Mouse (Mus musculus) Muller cell, postnatal 12 days (primary cell): ENCODE results near the gene Mprip.
A peak's percentile ranks its signal among the peaks of the same experiment; 100 is the strongest.

Experiments
- DNase-seq: peaks from one replicate; pipeline ENCODE4 v3.0.0-alpha.2; 2015; ENCODE audit errors: inconsistent ontology term

Mprip gene

GRCm38 (mm10) chr11:59793390-59793789, 132.3 kb downstream of the Mprip start:
- no peak for DNase-seq

GRCm38 (mm10) chr11:59800412-59800811, 139.3 kb downstream of the Mprip start:
- no peak for DNase-seq

- DNase-seq = no peak
Measured at GRCm38 (mm10) chr11:59801881-59802280, 140.8 kb downstream of the Mprip start.

GRCm38 (mm10) chr11:59803516-59803915, 142.4 kb downstream of the Mprip start:
- DNase-seq = no peak

GRCm38 (mm10) chr11:59804409-59805110, 143.5 kb downstream of the Mprip start:
- DNase-seq = no peak

GRCm38 (mm10) chr11:59805256-59805655, 144.2 kb downstream of the Mprip start:
- no peak for DNase-seq

- DNase-seq = no peak
Measured at GRCm38 (mm10) chr11:59805656-59806055, 144.6 kb downstream of the Mprip start.

GRCm38 (mm10) chr11:59808170-59808960, 147.3 kb downstream of the Mprip start:
- DNase-seq = no peak

GRCm38 (mm10) chr11:59809071-59809669, 148.1 kb downstream of the Mprip start:
- no peak for DNase-seq

- peak; percentile 95 for DNase-seq
Measured at GRCm38 (mm10) chr11:59809670-59810474, 148.8 kb downstream of the Mprip start, which contains the start of gene Flcn. Gene Flcn (minus strand): TSS chr11:59810016.

- DNase-seq = no peak
Measured at GRCm38 (mm10) chr11:59810480-59811158, 149.5 kb downstream of the Mprip start.

- no peak for DNase-seq
Measured at GRCm38 (mm10) chr11:59811211-59811610, 150.1 kb downstream of the Mprip start.

GRCm38 (mm10) chr11:59813276-59813675, 152.2 kb downstream of the Mprip start:
- DNase-seq = no peak

- DNase-seq = no peak
Measured at GRCm38 (mm10) chr11:59814311-59814710, 153.2 kb downstream of the Mprip start.

- DNase-seq = no peak
Measured at GRCm38 (mm10) chr11:59814936-59815335, 153.8 kb downstream of the Mprip start.

GRCm38 (mm10) chr11:59815482-59816065, 154.5 kb downstream of the Mprip start:
- DNase-seq = no peak

- DNase-seq = no peak
Measured at GRCm38 (mm10) chr11:59817916-59818315, 156.8 kb downstream of the Mprip start.

GRCm38 (mm10) chr11:59821625-59822024, 160.5 kb downstream of the Mprip start:
- DNase-seq = no peak
